Mouse (Mus musculus) cerebellum, adult 18-20 months (tissue): ENCODE measurements at regions not wholly inside any gene's neighbourhood (a gene's known extent, or its start where the extent isn't known, plus 50 kb on each side); places are given as distances from the start of the nearest gene placed in this dataset.

ENCODE experiments used
- DNase-seq, 2 experiments: peaks; one replicate each; pipeline ENCODE4 v3.0.0; 2021

DNA sequence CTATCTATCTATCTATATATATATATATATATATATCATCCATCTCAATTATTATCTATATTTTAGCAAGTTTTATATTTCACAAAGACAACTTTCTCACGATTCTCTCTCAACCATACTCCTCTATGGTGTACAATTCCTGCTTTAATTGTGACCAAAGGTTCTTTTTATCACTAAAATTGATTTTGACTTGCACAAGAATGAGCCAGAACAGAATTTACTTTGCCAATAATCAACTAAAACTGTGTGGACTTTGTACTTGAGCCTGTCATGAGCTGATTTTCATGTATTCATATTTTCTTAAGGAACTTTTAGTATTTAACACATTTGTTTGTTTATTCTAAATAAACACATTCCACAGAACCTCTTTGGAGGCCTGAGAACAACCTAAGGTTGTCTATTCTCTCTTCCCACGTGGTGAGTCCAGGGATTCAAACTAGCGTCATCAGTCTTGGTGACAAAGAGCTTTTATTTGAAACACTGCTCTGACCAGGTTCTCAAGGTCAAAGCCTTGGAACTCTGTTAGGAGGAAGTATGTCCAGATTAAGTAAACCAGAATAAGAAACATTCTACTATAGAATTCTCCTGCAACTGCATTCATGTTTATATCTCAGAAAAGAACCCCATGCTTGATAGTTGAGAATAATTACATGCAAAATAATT, 207.7 kb downstream of the Gm11146 start:
- DNase-seq, result no peak

DNA sequence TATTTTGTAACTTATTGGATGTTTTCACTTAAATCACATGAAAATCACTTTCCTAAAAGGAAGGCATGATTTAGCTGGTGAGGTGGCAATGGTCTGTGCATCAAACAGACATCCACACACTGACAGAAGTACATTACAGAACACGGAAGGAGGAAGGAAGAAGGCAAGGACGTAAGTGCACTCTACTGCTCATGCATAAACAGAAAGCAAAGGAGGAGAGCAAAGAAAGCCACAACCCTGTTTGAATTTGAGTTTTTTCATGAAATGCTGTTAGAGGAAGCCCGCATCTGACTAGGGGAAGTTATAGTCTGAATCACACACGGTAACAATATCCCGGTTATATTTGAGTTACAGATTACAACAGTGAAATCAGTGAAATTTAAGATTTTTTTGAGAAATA, 208.4 kb downstream of the Gm11146 start:
- no peak for DNase-seq

DNA sequence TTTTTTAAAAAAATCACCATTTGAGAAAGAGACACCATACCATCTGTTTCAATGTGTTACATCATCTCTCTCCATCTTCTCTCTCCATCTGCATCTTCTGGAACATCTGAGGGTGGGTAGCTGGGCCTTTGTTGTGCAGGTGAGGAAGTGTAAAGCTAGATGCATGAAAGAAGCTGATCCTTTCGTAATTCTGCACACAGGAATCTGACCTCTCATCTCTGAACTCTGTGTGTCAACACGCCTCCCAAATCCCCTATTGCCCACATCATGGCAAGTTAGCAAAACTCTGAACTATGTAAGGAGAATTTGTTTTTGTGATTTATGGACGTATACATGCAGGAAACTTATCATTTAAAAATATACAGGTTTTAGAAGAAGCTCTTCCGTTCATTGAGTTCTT, 209.7 kb downstream of the Gm11146 start:
- DNase-seq, result no peak

DNA sequence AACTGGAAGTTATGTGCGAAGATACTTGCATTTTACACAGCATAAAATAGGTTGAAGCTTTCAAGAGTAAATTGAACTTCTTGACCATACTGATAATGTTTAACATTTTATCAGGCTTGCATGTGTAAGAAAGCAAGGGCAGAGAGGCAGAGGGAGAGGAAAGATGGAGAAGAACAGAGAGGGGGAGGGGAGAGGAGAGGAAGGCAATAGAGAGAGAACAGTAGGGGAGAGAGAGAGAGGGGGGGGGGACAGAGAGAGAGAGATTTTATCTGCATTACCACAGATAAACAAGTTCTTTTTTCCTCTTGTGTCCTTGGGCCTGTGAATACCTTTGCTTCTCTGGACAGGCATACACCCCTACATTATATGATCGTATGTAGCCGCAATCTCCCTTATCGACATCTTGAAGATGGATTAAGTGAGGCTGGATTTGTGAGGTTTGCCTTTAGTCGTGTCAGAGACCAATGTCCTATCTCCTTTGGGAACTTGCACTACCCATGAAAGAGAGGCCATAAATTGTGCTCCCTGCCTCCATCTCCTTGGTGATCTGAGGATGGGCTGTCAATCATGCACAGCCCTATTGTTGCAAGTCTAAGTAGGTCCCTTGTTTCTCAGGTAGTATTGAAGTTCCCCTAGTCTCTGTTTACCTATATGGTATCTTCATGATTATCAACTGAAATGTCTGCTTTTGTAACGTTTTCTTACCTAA, 217.7 kb downstream of the Gm11146 start:
- DNase-seq, result no peak

DNA sequence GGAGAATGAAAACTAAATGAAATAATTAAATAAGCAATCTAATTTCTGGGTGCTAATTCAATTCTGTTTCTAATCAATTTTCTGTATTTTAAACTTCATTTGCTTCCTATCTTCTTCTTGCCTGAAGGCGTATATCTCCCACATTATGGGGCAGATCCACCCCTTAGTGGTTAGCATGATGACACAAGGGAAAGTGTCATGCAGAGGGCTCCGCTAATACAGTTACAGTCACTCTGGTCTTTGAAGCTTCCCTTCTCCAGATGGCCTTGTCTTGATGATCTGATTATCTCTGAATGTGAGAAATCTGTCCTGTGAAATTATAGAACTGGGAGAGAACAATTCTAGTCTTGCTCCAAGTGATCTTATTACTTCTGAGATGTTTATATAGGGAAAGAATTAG, 219.1 kb downstream of the Gm11146 start:
- no peak for DNase-seq

DNA sequence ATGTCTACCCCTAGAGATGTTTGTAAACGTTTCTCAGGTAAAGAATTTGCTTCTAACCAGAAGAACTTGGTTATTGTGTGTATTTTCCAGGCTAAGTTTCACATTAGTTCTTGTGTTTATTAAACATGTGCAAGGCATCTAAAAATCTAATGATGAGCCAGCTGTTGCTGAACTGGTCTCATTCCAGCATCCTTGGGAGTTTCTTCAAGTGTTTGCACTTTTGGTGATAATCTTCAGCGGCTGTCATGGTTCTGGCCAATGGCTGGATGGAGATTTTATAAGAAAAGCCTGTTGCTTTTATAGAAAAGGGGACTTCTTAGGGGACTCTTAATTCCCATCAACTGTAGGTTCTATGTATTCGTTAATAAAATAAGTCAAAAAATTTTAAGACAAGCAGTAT, 229.1 kb downstream of the Gm11146 start:
- no peak for DNase-seq

DNA sequence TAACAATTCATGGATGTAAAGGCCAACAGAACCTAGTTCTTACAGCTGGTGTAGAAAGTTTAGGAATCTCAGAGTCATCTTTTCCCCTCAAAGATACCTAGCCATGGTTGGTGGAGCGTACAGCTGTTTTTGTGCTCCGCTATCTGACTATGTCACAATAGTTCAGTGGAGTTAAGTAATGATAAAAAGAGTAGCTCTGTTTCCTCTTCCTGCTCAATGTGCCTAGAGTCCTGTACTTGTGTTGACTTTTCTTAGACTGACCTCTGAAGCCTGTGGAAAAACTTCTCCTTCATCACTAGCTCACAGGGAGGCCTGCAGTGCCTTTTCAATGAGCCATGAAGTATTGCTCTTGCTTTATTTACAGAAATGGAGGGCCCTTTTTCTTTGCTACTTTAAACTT, 232.1 kb downstream of the Gm11146 start:
- DNase-seq, result no peak

DNA sequence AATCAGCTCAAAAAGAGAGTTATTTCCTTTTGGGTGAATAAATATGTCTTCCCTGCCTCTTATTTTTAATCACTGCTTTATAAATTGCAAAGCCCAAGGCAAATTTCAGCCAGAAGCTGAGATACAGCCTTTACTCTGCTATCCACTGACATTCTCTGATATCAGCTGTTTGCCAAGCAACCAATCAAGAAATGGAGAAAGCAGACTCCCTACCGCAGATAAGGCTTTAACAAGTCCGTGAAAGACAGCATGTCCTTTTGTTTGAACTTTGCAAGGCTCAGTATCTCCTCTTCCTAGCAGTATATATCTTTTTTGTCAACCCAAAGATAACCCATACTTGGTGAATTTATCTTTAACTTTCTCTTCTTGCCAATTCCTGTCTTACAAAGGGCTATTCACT, 236.6 kb downstream of the Gm11146 start:
- DNase-seq, result no peak

DNA sequence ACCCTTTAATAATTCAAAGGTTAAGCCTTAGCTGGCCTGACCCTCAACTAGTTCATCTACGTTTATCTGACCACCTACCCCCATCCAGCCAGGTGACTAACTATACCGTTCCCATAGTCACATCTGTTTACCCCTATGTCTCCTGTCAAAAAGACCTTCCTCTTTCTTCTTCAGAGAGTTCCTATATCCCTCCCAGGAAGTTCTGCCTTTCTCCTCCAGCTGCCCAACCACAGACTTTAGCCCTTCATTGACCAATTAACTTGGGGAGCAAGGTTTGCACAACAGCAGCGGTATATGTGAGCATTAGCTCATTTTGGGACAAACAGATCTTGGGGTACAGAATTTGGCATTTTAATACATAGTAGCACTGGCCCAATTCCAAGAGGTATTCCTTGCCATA, 237.5 kb downstream of the Gm11146 start:
- no peak for DNase-seq

DNA sequence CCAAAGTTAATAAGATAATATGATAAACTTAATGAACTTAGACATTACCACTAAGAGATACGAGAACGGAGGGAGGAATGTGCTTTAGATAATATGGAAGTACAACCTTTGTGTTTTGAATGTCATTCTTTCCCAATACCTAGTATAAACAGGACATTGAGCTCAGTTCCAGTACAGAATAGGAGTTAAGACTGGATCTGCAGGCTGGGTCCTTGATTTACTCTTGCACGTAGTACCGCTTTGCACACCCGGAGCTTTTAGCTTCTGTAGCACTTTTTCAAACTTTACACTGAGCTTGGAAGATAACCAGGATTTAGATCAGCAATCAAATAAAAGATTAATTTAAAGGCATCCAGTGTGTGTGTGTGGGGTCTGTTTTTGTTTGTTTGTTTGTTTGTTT, 242.7 kb downstream of the Gm11146 start:
- no peak for DNase-seq

DNA sequence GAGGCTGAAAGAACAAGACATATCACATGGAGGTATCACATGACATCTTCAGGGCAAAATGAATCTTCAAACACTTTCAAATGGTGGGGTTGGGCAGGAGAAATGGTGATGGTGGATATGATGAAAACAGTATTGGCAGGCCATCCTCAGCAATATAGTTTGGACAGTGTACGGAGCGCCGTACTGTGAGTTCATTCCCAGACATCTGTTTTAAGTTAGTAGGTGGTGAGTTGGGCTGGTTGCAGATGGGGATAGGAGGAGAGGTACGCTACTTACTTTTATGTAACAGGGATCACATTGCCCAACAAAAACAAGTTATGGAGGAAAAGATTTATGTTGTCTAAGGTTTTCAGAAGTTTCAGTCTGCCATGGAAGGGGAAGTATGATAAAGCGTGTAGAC, 246.6 kb downstream of the Gm11146 start:
- DNase-seq, result no peak

DNA sequence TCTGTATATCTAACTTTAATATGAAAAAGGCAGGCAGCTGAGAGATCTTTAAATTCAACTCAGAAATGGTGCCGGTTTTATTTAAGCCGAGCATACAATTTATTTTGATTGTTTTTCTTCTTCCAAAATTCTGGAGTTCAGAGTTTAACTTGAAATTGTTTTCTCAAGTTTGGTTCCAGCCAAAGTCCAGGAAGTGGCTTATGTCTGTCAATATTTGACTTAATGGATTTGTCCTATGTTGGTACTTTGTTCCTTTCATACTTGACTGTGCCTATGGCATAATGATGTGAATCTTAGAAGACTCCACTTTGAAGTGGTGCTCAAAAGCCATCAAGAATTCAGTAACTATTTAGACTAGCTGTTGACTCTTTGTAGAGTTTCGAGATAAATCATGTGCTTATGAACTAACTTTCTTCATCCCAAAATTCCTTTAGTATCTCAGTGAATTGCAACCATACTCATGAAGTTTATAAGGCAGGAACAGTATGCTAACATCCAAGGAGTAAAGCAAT, 247.6 kb downstream of the Gm11146 start:
- no peak for DNase-seq

DNA sequence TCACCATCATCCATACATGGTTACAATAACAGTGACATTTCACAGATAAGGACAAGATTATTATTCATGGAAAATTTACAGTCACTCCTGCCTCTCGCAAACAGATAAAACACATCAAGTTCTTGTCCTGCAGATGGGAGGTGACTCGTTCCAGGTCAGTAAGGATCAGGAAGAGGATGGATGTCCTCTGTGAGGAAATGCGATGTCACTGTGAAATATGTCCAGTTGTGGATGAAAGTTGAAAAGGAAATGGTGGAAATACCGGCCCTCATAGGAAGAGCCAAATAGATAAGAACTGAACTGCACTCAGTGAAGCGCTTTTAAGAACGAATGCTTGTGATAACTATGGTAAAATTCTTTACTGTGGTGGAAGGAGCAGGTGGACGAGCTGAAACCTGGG, 255.8 kb downstream of the Gm11146 start:
- no peak for DNase-seq

DNA sequence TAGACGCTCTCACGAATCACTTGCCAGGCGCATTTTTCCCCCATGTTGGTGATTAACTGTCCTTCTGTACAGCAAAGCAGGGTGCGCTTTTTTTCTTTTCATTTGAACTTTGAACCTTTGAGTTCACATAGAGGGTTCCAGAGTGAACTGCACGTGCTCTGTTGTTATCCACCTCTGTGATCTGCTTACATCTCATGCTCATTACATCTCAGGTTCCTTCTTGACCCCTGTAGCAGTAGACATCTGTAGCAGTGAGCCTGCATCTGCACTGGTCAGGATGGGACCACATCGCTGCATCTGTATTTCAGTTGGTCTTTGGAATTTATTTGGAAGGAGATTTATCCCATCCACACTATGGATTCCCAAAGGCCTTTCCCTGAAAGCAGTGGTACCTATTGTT, 269.6 kb downstream of the Gm11146 start:
- no peak for DNase-seq

DNA sequence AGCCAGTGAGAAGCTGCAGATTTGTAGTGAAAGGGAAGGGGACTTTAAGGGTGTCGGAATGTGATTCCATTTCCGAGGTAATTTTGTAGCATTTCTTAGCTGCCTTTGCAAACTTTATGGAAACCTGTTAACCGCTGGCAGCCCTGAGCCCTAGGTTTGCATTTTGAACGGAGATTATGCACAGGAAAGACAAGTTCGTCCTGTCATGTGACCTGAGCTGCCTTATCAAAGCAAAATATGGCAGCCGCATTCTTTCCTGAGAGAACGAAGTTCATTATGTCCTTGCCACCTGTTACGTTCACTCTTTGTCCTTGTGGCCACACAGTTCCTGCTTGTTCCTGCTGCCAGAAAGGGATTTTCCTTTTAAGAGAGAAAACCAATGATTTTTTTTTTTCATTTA, 270.9 kb downstream of the Gm11146 start:
- DNase-seq, result no peak

DNA sequence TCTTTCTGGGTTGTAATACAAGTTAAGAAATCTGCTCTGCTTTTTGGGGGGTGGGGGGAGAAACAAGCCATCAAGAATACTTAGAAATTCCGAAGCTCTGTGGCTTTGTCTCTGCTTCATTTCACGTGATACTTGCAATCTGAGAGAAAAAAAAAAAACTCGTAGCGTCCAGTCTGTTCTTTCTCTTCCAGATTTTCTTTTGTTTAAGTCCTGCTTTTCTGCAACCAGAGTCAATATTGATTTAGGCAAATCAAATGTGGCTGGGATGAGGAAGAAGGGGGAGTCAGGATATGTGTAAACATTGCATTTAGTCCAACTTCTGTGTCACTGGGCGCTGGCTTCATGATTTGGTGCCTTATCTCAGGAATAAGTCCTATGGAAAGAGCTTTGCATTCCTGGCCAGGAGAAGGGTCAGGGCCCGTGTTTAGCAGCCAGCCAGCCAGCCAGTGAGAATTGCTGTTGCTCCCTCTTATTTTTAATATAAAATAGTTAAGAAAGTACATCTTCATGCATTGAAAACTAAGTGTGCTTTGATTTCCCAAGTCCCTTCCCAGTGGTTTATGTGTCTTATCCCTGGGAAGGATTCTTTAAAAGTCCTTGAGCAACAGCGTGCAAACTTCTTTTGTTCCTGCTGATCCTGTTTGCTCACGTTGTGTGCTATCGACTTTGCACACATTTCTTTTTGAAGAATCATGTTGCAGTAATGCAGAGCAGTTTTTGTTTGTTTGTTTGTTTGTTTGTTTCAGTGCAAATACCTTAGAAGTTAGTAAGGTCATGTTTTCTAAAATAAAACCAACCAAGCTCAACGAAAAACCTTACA, 272.0 kb downstream of the Gm11146 start:
- no peak for DNase-seq

DNA sequence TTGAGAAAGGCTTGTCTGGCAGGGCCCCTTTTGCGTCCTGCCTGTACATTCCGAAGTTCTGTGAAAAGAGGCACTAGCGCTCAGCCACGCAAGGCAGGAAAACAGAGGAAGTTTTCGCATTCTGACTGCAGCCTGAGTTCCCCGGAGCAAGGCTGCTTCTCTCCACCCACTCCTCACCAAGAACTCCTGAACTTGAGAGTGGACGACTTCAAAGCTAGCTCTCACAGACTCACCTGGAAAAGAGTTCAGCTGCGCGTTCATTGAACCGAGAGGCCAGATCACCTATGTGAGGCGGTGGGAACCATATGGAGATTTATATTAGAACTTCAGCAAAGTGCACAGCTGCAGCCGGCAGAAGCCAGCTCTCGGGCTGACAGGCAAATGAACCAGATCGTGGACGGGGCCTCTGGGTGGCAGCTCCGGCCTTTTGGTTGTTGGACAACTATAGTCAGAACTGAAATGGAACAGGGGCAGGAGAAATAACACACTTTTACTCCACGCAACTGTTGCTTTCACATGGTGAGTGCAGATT, 272.7 kb downstream of the Gm11146 start:
- peak; percentile 10 to 22 for DNase-seq

DNA sequence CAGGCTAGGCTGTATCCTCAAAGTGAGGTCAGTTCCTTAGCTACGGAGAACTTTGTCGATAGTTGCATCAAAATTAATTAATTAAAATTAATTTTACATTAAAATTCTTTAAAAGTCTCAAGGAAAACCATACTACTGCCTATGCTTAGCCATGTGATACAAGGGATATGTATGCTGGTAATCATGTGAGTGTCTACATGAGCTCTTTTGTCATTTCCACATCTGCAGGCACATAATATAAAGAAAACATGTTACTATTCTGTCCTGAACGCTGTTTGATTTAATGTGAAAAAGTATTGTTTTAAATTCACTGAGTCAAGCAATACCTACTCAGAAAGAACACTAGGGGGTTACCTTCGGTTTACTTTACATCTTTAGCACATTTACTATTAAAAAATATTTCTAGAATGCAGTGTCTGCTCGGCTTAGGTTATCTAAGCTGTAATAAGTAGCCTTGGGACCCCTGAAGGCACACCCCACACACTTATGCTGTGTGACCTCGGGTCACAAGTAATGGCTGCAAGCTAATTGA, 273.2 kb downstream of the Gm11146 start:
- no peak for DNase-seq

DNA sequence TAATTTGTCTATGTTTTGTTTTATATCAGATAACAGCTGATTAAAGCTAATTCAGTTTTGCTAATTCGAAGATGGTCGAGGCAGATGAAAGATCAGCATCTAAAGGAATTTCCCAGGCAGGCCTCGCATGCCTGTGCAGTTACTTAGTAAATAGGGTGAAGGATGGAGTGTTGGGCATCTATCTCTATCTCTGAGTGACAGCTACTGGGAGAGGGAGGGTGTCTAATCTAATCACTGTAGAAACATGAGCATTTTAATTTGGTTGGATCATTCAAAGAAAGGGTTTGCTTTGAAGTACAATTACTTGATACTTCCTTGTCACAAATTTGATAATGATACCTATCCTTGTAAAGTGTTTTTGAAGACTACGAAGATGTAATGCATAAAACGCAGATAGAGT, 273.8 kb downstream of the Gm11146 start:
- no peak for DNase-seq

DNA sequence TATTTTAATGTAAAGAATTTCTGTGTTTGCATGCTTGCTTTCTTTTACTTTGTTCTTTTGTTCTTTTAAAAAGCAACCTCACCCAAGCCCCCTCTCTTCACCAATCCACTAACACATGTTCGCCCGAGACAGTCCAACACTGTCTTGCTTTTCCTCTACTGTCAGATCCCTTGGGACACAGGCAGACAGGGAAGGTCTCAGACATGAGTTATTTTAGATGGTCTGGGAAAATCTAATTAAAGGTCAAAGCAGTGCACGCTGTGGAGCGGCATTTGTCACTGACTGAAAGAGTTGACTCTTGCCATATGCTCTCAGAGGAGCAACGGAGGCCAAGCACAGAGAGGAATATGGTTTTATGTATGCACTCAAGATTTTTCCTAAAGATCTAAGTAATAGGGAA, 279.6 kb downstream of the Gm11146 start:
- peak; percentile 20 to 25 for DNase-seq

DNA sequence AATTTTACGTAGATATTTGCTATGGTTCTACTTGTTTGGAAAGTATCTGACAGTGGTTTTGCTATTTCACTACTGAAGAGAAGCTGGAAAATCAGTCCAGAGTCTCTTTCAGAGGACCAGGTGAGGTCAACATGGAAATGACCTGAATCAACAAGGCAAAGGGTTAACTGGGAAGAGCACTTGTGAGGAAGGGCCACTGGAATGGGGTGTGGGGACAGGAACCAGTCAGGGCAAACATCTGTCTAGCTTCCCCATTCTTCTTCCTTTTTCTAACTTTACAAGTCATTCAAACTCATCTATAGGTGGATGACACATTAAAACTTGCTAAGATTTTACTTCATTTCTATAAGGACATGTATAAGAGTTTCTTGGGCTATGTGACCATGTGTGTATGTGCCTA, 283.7 kb downstream of the Gm11146 start:
- no peak for DNase-seq

DNA sequence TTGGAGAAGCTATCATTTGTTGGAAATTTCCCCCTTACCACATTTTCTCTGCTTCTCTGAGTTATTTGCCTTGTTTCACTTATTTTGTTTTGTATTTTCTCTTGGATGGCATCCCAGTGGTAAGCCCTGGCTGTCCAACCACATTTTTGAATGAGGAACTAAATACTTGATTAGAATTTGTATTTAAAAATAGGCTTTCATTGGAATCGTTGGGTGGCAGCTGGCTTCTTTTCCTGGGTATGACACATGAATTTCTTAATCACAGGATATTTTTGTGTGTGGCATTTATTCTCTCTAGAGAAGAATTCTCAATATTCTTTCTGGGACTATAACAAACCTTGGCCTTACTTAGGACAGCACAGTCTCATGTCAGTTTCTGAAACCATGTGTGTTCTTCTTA, 286.5 kb downstream of the Gm11146 start:
- DNase-seq, result no peak

DNA sequence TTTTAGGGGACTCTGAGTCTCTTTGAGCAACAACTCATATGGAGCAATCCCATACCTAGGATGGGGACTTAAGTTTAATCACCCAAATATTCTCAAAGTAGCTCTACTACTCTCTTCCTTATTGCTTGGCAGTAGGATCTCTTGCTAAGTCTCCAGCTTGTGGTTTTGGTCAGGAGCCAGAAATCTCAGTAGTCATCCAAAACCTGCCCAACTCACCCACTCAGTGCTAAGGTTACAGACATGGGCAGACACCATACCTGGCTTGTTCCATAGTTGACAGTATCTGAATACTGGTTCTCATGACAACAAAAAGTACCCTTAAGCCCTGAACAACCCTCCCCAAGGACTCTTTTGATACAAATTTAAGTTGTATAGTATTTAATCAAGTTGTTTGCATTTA, 288.7 kb downstream of the Gm11146 start:
- no peak for DNase-seq
